Mouse (Mus musculus) midbrain, embryonic 12.5 days (tissue): Measurements from ENCODE around the gene Ebf1. TPM values are rescaled to one million over a fixed set of nuclear protein-coding genes. Genes with fewer than 3 reads are reported as not detected.

Experiments used
- ATAC-seq: fragments of 200-750 bp; cut with Nextera tagmentation; 2 replicates; pipeline ENCODE4 v1.8.0; 2017; ENCODE audit warnings: low read depth, moderate TSS enrichment, moderate library complexity; ENCODE audit not compliant: low FRiP score
- H3K27ac ChIP-seq: fragments of 300-500 bp; sonication (generic); replicated peaks from 2 replicates; pipeline ENCODE4 v1.5.1; 2016; ENCODE audit warnings: mild to moderate bottlenecking
- H3K27me3 ChIP-seq: fragments of 300-500 bp; sonication (generic); 2 replicates; pipeline ENCODE4 v1.6.1; 2016; ENCODE audit warnings: mild to moderate bottlenecking
- H3K36me3 ChIP-seq: fragments of 300-500 bp; sonication (generic); 2 replicates; pipeline ENCODE4 v1.6.1; 2016
- H3K4me1 ChIP-seq: fragments of 300-500 bp; sonication (generic); 2 replicates; pipeline ENCODE4 v1.6.1; 2016
- H3K4me2 ChIP-seq: fragments of 300-500 bp; sonication (generic); replicated peaks from 2 replicates; pipeline ENCODE4 v1.6.1; 2016; ENCODE audit warnings: mild to moderate bottlenecking, moderate library complexity
- H3K4me3 ChIP-seq: fragments of 300-500 bp; sonication (generic); 2 replicates; pipeline ENCODE4 v1.5.1; 2016; ENCODE audit warnings: mild to moderate bottlenecking
- H3K9ac ChIP-seq: fragments of 300-500 bp; sonication (generic); replicated peaks from 2 replicates; pipeline ENCODE4 v1.6.1; 2016; ENCODE audit warnings: mild to moderate bottlenecking, moderate library complexity
- H3K9me3 ChIP-seq: fragments of 300-500 bp; sonication (generic); 2 replicates; pipeline ENCODE4 v1.6.1; 2016; ENCODE audit warnings: mild to moderate bottlenecking
- WGBS: fragments of 180-500 bp; shearing (Covaris S2); methylation state at CpG from one replicate; pipeline ENCODE4 v1.1.7; 2016; 5-methylcytosine and 5-hydroxymethylcytosine counted together
- polyA plus RNA-seq: library from polyadenylated mRNA; unstranded; fragments of >200 nt; fragmentation: Nextera tagmentation; extraction: Ambion mirVana; gene quantifications from 2 replicates; pipeline ENCODE4 v1.2.1, GENCODE M21; 2016

Gene Ebf1
- polyA plus RNA-seq, 1 experiment from 2014 or later, result 89.6 TPM

GRCm38 (mm10) chr11:44696539-44697201 lies 79.6 kb downstream of the Ebf1 start:
- Histone ChIP-seq H3K9me3 (no peaks in the 10 kb centered on the region), H3K36me3 (no peaks in the 10 kb centered on the region), H3K4me3 (no peak overlapping the region; the same call in 1 of the 2 replicates), H3K27ac (peak overlapping the region; percentile 57), H3K4me2 (peak overlapping the region; percentile 35), H3K9ac (no peak overlapping the region), H3K27me3 (no peaks in the 10 kb centered on the region), H3K4me1 (peaks cover 16% of the 10 kb centered on the region)
- 7% methylated on average over 16 of the region's 16 CpGs for WGBS
- peak; percentile 85 for ATAC-seq

GRCm38 (mm10) chr11:44700181-44700580 lies 83.1 kb downstream of the Ebf1 start:
- Histone ChIP-seq H3K27ac (no peak overlapping the region), H3K9me3 (no peaks in the 10 kb centered on the region), H3K9ac (no peak overlapping the region), H3K4me1 (peaks cover 17% of the 10 kb centered on the region), H3K27me3 (no peaks in the 10 kb centered on the region; the same call in 1 of the 2 replicates), H3K36me3 (no peaks in the 10 kb centered on the region), H3K4me3 (no peak overlapping the region), H3K4me2 (no peak overlapping the region)
- WGBS, result 85% methylated on average over 4 of the region's 4 CpGs
- no peak for ATAC-seq

GRCm38 (mm10) chr11:44701221-44701810 lies 84.2 kb downstream of the Ebf1 start:
- H3K9me3 ChIP-seq, result no peaks in the 10 kb centered on the region
- peak overlapping the region; percentile 46 for H3K27ac ChIP-seq
- no peak overlapping the region for H3K4me3 ChIP-seq
- no peaks in the 10 kb centered on the region; the same call in 1 of the 2 replicates for H3K27me3 ChIP-seq
- no peak for ATAC-seq
- H3K4me2 ChIP-seq, result no peak overlapping the region
- no peak overlapping the region for H3K9ac ChIP-seq
- 54% methylated on average over 11 of the region's 11 CpGs for WGBS
- H3K4me1 ChIP-seq, result peaks cover 17% of the 10 kb centered on the region
- H3K36me3 ChIP-seq, result no peaks in the 10 kb centered on the region

- 66% methylated on average over 1 of the region's 1 CpGs for WGBS
- no peak overlapping the region for H3K27ac ChIP-seq
Observed at GRCm38 (mm10) chr11:44701864-44702263, 84.7 kb downstream of the Ebf1 start.

GRCm38 (mm10) chr11:44702716-44703486 lies 85.8 kb downstream of the Ebf1 start:
- no peak overlapping the region for H3K4me2 ChIP-seq
- no peak overlapping the region for H3K9ac ChIP-seq
- H3K27ac ChIP-seq, result no peak overlapping the region
- H3K9me3 ChIP-seq, result no peaks in the 10 kb centered on the region
- ATAC-seq, result no peak
- no peak overlapping the region for H3K4me3 ChIP-seq
- H3K36me3 ChIP-seq, result no peaks in the 10 kb centered on the region
- H3K27me3 ChIP-seq, result no peaks in the 10 kb centered on the region; the same call in 1 of the 2 replicates
- WGBS, result 94% methylated on average over 8 of the region's 8 CpGs
- H3K4me1 ChIP-seq, result peaks cover 13% of the 10 kb centered on the region; the same call in 1 of the 2 replicates

More at GRCm38 (mm10) chr11:44701864-44702263, 84.7 kb downstream of the Ebf1 start:
- Histone ChIP-seq H3K27me3 (no peaks in the 10 kb centered on the region; the same call in 1 of the 2 replicates), H3K36me3 (no peaks in the 10 kb centered on the region), H3K4me2 (no peak overlapping the region), H3K9ac (no peak overlapping the region), H3K9me3 (no peaks in the 10 kb centered on the region), H3K4me3 (no peak overlapping the region), H3K4me1 (peaks cover 13% of the 10 kb centered on the region)
- ATAC-seq, result no peak

- no peaks in the 10 kb centered on the region for H3K36me3 ChIP-seq
- no peak for ATAC-seq
Observed at GRCm38 (mm10) chr11:44703951-44704350, 86.8 kb downstream of the Ebf1 start.

GRCm38 (mm10) chr11:44705811-44706210 lies 88.7 kb downstream of the Ebf1 start:
- H3K4me3 ChIP-seq, result no peak overlapping the region
- peaks cover 15% of the 10 kb centered on the region; the same call in 1 of the 2 replicates for H3K4me1 ChIP-seq
- no peak overlapping the region for H3K27ac ChIP-seq
- no peak overlapping the region for H3K4me2 ChIP-seq
- H3K9me3 ChIP-seq, result no peaks in the 10 kb centered on the region
- no peak overlapping the region for H3K9ac ChIP-seq
- no peaks in the 10 kb centered on the region for H3K36me3 ChIP-seq
- 88% methylated on average over 1 of the region's 1 CpGs for WGBS
- no peak for ATAC-seq
- no peaks in the 10 kb centered on the region; the same call in 1 of the 2 replicates for H3K27me3 ChIP-seq

More at GRCm38 (mm10) chr11:44703951-44704350, 86.8 kb downstream of the Ebf1 start:
- no peak overlapping the region for H3K4me2 ChIP-seq
- 92% methylated on average over 5 of the region's 5 CpGs for WGBS
- H3K4me3 ChIP-seq, result no peak overlapping the region
- H3K4me1 ChIP-seq, result peaks cover 15% of the 10 kb centered on the region; the same call in 1 of the 2 replicates
- no peaks in the 10 kb centered on the region for H3K9me3 ChIP-seq
- no peaks in the 10 kb centered on the region; the same call in 1 of the 2 replicates for H3K27me3 ChIP-seq
- no peak overlapping the region for H3K9ac ChIP-seq
- no peak overlapping the region for H3K27ac ChIP-seq

GRCm38 (mm10) chr11:44706386-44706785 lies 89.3 kb downstream of the Ebf1 start:
- Histone ChIP-seq H3K27ac (no peak overlapping the region), H3K36me3 (no peaks in the 10 kb centered on the region), H3K4me1 (peaks cover 12% of the 10 kb centered on the region; the same call in 1 of the 2 replicates), H3K27me3 (no peaks in the 10 kb centered on the region; the same call in 1 of the 2 replicates), H3K9me3 (no peaks in the 10 kb centered on the region), H3K4me3 (no peak overlapping the region), H3K9ac (no peak overlapping the region), H3K4me2 (no peak overlapping the region)
- 77% methylated on average over 2 of the region's 2 CpGs for WGBS
- no peak for ATAC-seq

- H3K9me3 ChIP-seq, result no peaks in the 10 kb centered on the region
- peak overlapping the region; percentile 46; the same call in 1 of the 2 replicates for H3K27ac ChIP-seq
- H3K4me3 ChIP-seq, result no peak overlapping the region
- no peaks in the 10 kb centered on the region for H3K36me3 ChIP-seq
- H3K27me3 ChIP-seq, result no peaks in the 10 kb centered on the region; the same call in 1 of the 2 replicates
- 7% methylated on average over 13 of the region's 13 CpGs for WGBS
- H3K4me2 ChIP-seq, result peak overlapping the region; percentile 32
- ATAC-seq, result peak; percentile 47; the same call in 1 of the 2 replicates
- no peak overlapping the region for H3K9ac ChIP-seq
- peaks cover 9% of the 10 kb centered on the region; the same call in 1 of the 2 replicates for H3K4me1 ChIP-seq
Observed at GRCm38 (mm10) chr11:44707381-44708289, 90.5 kb downstream of the Ebf1 start.

GRCm38 (mm10) chr11:44708290-44708685 lies 91.2 kb downstream of the Ebf1 start:
- no peak for ATAC-seq
- H3K4me1 ChIP-seq, result peaks cover 9% of the 10 kb centered on the region; the same call in 1 of the 2 replicates

GRCm38 (mm10) chr11:44709073-44709618 lies 92.0 kb downstream of the Ebf1 start:
- Histone ChIP-seq H3K4me1 (peaks cover 9% of the 10 kb centered on the region; the same call in 1 of the 2 replicates), H3K36me3 (no peaks in the 10 kb centered on the region), H3K9me3 (no peaks in the 10 kb centered on the region), H3K9ac (no peak overlapping the region), H3K27ac (no peak overlapping the region), H3K27me3 (no peaks in the 10 kb centered on the region), H3K4me2 (no peak overlapping the region), H3K4me3 (no peak overlapping the region)
- ATAC-seq, result no peak

More at GRCm38 (mm10) chr11:44708290-44708685, 91.2 kb downstream of the Ebf1 start:
- no peak overlapping the region for H3K27ac ChIP-seq
- H3K4me2 ChIP-seq, result no peak overlapping the region
- no peaks in the 10 kb centered on the region; the same call in 1 of the 2 replicates for H3K27me3 ChIP-seq
- 76% methylated on average over 6 of the region's 6 CpGs for WGBS
- no peak overlapping the region for H3K4me3 ChIP-seq
- H3K9me3 ChIP-seq, result no peaks in the 10 kb centered on the region
- no peak overlapping the region for H3K9ac ChIP-seq
- H3K36me3 ChIP-seq, result no peaks in the 10 kb centered on the region
